Mouse (Mus musculus) heart, adult 2 months (tissue): ENCODE results near the gene Soat1. TPM values are rescaled to one million over a fixed set of nuclear protein-coding genes. Genes with fewer than 3 reads are reported as not detected.
A peak's percentile ranks its signal among the peaks of the same experiment; 100 is the strongest.

Experiments
- DNase-seq, 2 experiments: peaks; one replicate each; pipeline ENCODE4 v3.0.0; 2021
- H3K27ac ChIP-seq: fragments of 200-600 bp; 2 replicates; pipeline ENCODE4 v1.8.1; 2022
- H3K27me3 ChIP-seq: fragments of 200-500 bp; 2 replicates; pipeline ENCODE4 v1.6.1; 2012; ENCODE audit warnings: mild to moderate bottlenecking, low read length, inconsistent platforms, mixed read lengths; ENCODE audit not compliant: control insufficient read depth, insufficient read depth
- H3K36me3 ChIP-seq: fragments of 200-500 bp; 2 replicates; pipeline ENCODE4 v1.6.1; 2012; ENCODE audit warnings: low read length, inconsistent platforms; ENCODE audit not compliant: control insufficient read depth, insufficient read depth
- H3K4me1 ChIP-seq: fragments of 200-500 bp; 2 replicates; pipeline ENCODE4 v1.6.1; 2011; ENCODE audit warnings: low read length; ENCODE audit not compliant: control insufficient read depth, insufficient read depth
- H3K4me3 ChIP-seq: fragments of 200-600 bp; 2 replicates; pipeline ENCODE4 v1.8.1; 2022
- H3K79me2 ChIP-seq: fragments of 200-500 bp; replicated peaks from 2 replicates; pipeline ENCODE4 v1.6.1; 2012; ENCODE audit warnings: mild to moderate bottlenecking, inconsistent platforms, low read length, moderate library complexity, mixed read lengths; ENCODE audit not compliant: control insufficient read depth, insufficient read depth
- H3K9ac ChIP-seq: fragments of 200-500 bp; 2 replicates; pipeline ENCODE4 v1.6.1; 2012; ENCODE audit warnings: low read depth, mild to moderate bottlenecking, control low read depth, inconsistent platforms, low read length, mixed read lengths
- CTCF ChIP-seq: fragments of 200-600 bp; IDR thresholded peaks from 2 replicates; pipeline ENCODE4 v1.8.1; 2022; ENCODE audit warnings: antibody characterized with exemption, mild to moderate bottlenecking, moderate library complexity
- EP300 ChIP-seq: fragments of 200-500 bp; IDR thresholded peaks from 2 replicates; pipeline ENCODE4 v1.6.1; 2011; ENCODE audit warnings: low read depth, low read length, control low read depth; ENCODE audit not compliant: insufficient read depth
- POLR2A ChIP-seq: fragments of 200-500 bp; IDR thresholded peaks from 2 replicates; pipeline ENCODE4 v1.6.1; 2011; ENCODE audit warnings: mild to moderate bottlenecking, low read depth, low read length, control low read depth; ENCODE audit not compliant: insufficient read depth
- WGBS: fragments of 180-500 bp; shearing (Covaris S2); methylation state at CpG from one replicate; pipeline ENCODE4 v1.1.7; 2018; 5-methylcytosine and 5-hydroxymethylcytosine counted together
- intact Hi-C: fragments of 180-260 bp; cut with DNase I; formaldehyde crosslinking; loops from one replicate; pipeline ENCODE4 v1.15.1; 2025
- polyA plus RNA-seq: library from polyadenylated mRNA; depleted of rRNA; stranded (reverse); fragments of >200 nt; gene quantifications from 2 replicates; pipeline ENCODE4 v1.2.3, GENCODE M21; 2012
- total RNA-seq, 2 experiments: library from RNA; stranded (reverse); gene quantifications; 2 replicates each; pipeline ENCODE4 v1.2.3; 2021

The Soat1 gene
- total and polyA plus RNA-seq, 3 experiments = 5.6 to 8.2 (median 7.1) TPM

GRCm38 (mm10) chr1:156442776-156443175 is 31.4 kb downstream of the Soat1 start:
- Histone ChIP-seq H3K4me1 (no peaks in the 10 kb centered on the region), H3K27me3 (no peaks in the 10 kb centered on the region), H3K4me3 (no peak overlapping the region), H3K27ac (no peak overlapping the region), H3K36me3 (no peaks in the 10 kb centered on the region), H3K9ac (no peak overlapping the region), H3K79me2 (no peaks in the 10 kb centered on the region)
- TF ChIP-seq EP300 = no peak
- TF ChIP-seq CTCF = no peak
- no peak for TF ChIP-seq POLR2A
- DNase-seq = no peak
- 70% methylated on average over 6 of the region's 6 CpGs for WGBS
- intact Hi-C loops = no loop called here

GRCm38 (mm10) chr1:156442266-156442665 is 31.9 kb downstream of the Soat1 start:
- Histone ChIP-seq H3K9ac (no peak overlapping the region), H3K4me1 (no peaks in the 10 kb centered on the region), H3K79me2 (no peaks in the 10 kb centered on the region), H3K36me3 (no peaks in the 10 kb centered on the region), H3K4me3 (no peak overlapping the region), H3K27me3 (no peaks in the 10 kb centered on the region), H3K27ac (no peak overlapping the region)
- no peak for TF ChIP-seq EP300
- TF ChIP-seq POLR2A = no peak
- no peak for TF ChIP-seq CTCF
- intact Hi-C loops = no loop called here
- WGBS = 95% methylated on average over 12 of the region's 12 CpGs
- no peak for DNase-seq

GRCm38 (mm10) chr1:156437726-156438125 is 36.4 kb downstream of the Soat1 start:
- Histone ChIP-seq H3K4me3 (no peak overlapping the region), H3K36me3 (no peaks in the 10 kb centered on the region), H3K4me1 (no peaks in the 10 kb centered on the region), H3K27ac (no peak overlapping the region), H3K9ac (no peak overlapping the region), H3K79me2 (no peaks in the 10 kb centered on the region), H3K27me3 (no peaks in the 10 kb centered on the region)
- 92% methylated on average over 5 of the region's 5 CpGs for WGBS
- no peak for TF ChIP-seq EP300
- no peak for TF ChIP-seq POLR2A
- TF ChIP-seq CTCF = no peak
- DNase-seq = no peak
- intact Hi-C loops = no loop called here

- Histone ChIP-seq H3K9ac (no peak overlapping the region), H3K79me2 (no peaks in the 10 kb centered on the region), H3K36me3 (no peaks in the 10 kb centered on the region), H3K4me3 (no peak overlapping the region), H3K27me3 (no peaks in the 10 kb centered on the region), H3K4me1 (no peaks in the 10 kb centered on the region), H3K27ac (no peak overlapping the region)
- DNase-seq = peak in 1 of 2 experiments; percentile 34
- WGBS = 88% methylated on average over 8 of the region's 8 CpGs
- intact Hi-C loops = no loop called here
- no peak for TF ChIP-seq CTCF
- no peak for TF ChIP-seq EP300
- TF ChIP-seq POLR2A = no peak
These were observed 37.0 kb downstream of the Soat1 start for GRCm38 (mm10) chr1:156437016-156437708.

GRCm38 (mm10) chr1:156433497-156433896 is 40.6 kb downstream of the Soat1 start:
- H3K79me2 ChIP-seq = no peaks in the 10 kb centered on the region
- no peaks in the 10 kb centered on the region for H3K27me3 ChIP-seq
- H3K36me3 ChIP-seq = no peaks in the 10 kb centered on the region
- no peaks in the 10 kb centered on the region for H3K4me1 ChIP-seq
- TF ChIP-seq EP300 (no peak), CTCF (no peak), POLR2A (no peak)
- no peak for DNase-seq
- intact Hi-C loops = no loop called here
- no peak overlapping the region for H3K9ac ChIP-seq
- no peak overlapping the region for H3K4me3 ChIP-seq
- WGBS = 89% methylated on average over 3 of the region's 3 CpGs
- H3K27ac ChIP-seq = no peak overlapping the region

- intact Hi-C loops = no loop called here
- DNase-seq = no peak
- Histone ChIP-seq H3K27ac (no peak overlapping the region), H3K79me2 (no peaks in the 10 kb centered on the region), H3K4me3 (no peak overlapping the region), H3K4me1 (no peaks in the 10 kb centered on the region), H3K9ac (no peak overlapping the region), H3K36me3 (no peaks in the 10 kb centered on the region), H3K27me3 (no peaks in the 10 kb centered on the region)
- no peak for TF ChIP-seq CTCF
- no peak for TF ChIP-seq EP300
- no peak for TF ChIP-seq POLR2A
- 86% methylated on average over 10 of the region's 10 CpGs for WGBS
These were observed 41.6 kb downstream of the Soat1 start for GRCm38 (mm10) chr1:156432498-156432897.
